In the genomic region with DNA sequence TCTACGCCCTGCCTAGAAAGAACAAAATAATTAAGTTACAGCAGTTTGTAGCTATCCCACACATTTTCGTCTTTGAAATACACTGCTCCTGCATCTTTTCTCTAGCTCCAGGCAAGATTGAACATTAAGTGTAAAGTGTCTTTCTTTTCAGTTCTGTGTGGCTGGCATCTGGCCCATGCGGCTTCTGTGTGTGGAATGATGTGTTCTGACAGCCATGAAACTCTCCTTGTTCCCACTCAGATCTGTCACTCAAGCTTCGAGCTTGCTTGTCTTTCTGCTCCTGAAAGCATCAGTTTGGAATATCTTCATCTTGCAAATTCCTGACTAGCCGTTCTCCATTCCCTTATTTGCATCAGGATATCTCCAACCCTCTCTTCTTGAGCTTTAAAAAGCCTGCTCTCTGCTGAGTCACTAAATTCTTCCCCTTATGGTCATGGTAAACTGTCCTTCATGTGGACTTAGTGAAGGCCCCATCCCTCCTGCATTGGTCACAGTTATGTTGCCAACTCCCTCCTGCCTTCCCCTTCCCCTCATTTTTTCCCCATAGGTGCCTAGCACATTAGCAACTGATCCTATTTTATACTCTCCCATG, we compare ENCODE assay signal across 14 mouse cellular contexts. TPM values are rescaled to one million over a fixed set of nuclear protein-coding genes. Genes with fewer than 3 reads are reported as not detected.
A peak's percentile ranks its signal among the peaks of the same experiment; 100 is the strongest.
DNase-seq lines count a peak whose midpoint lies in the region; ATAC-seq and TF ChIP-seq lines count a peak whose summit lies in the region.
"Had no signal": no experiment of that assay in that cellular context is flagged by ENCODE, and none has a peak within 500 bp of the region (broad histone marks: within the 10 kb centered on the region; RNA-seq: fewer than 3 reads in every experiment).

No protein-coding gene starts in this region.

- no peaks in the 10 kb centered on the region for H3K36me3 ChIP-seq in kidney, adult 2 months (ENCODE audit: control insufficient read depth, insufficient read depth, low read length)
- H3K36me3 ChIP-seq in kidney, embryonic 16.5 days (ENCODE audit: insufficient read depth, low read length): no peaks in the 10 kb centered on the region
- no peaks in the 10 kb centered on the region for H3K36me3 ChIP-seq in midbrain, embryonic 12.5 days
- H3K36me3 ChIP-seq: liver, embryonic 15.5 days; neural tube, embryonic 12.5 days had no signal

- no peak overlapping the region for H3K4me2 ChIP-seq in kidney, embryonic 16.5 days (replicated peaks; ENCODE audit: low read depth, low read length)
- H3K4me2 ChIP-seq in midbrain, embryonic 12.5 days (replicated peaks): no peak overlapping the region
- H3K4me2 ChIP-seq: liver, embryonic 15.5 days; neural tube, embryonic 12.5 days had no signal

- DNase-seq in kidney, adult 2 months: peak; percentile 7
- peak; percentile 40 to 69 for DNase-seq in layer of hippocampus, adult 8-10 months (ENCODE audit: low spot score in 2 of 2)
- DNase-seq in embryo, embryonic 11 days: no peak
- no peak for DNase-seq in heart, postnatal 25 days (ENCODE audit: low spot score)
- no peak for DNase-seq in thymus, postnatal 4 days
- DNase-seq: cerebellum, postnatal 25 days; heart, postnatal 10 days; kidney, adult 11 months had no signal

- H3K27ac ChIP-seq in kidney, adult 2 months (ENCODE audit: insufficient read depth, low read depth, low read length): no peak overlapping the region
- no peak overlapping the region for H3K27ac ChIP-seq in kidney, embryonic 16.5 days (ENCODE audit: low read length)
- no peak overlapping the region for H3K27ac ChIP-seq in midbrain, embryonic 12.5 days (replicated peaks)
- H3K27ac ChIP-seq: liver, embryonic 15.5 days; neural tube, embryonic 12.5 days had no signal

- TF ChIP-seq CTCF in kidney, adult 2 months (conservative IDR thresholded peaks at IDR 0.05; ENCODE audit: insufficient read depth, insufficient read length, low read depth, low read length): no peak

- H3K9me3 ChIP-seq in kidney, embryonic 16.5 days (ENCODE audit: low read length): no peaks in the 10 kb centered on the region
- no peaks in the 10 kb centered on the region for H3K9me3 ChIP-seq in midbrain, embryonic 12.5 days
- H3K9me3 ChIP-seq: liver, embryonic 15.5 days; neural tube, embryonic 12.5 days had no signal

- ATAC-seq in kidney, embryonic 16.5 days (ENCODE audit: low FRiP score, low TSS enrichment): no peak
- peak; percentile 78 for ATAC-seq in midbrain, embryonic 12.5 days (ENCODE audit: low FRiP score, low read depth)

- TF ChIP-seq POLR2A in kidney, adult 2 months (IDR thresholded peaks at IDR 0.05; ENCODE audit: low read depth, low read length): no peak

- 75% methylated on average over 5 of the region's 5 CpGs for WGBS in kidney, adult 2 months
- whole genome bisulfite sequencing in kidney, embryonic 16.5 days: 79% methylated on average over 5 of the region's 5 CpGs
- WGBS in midbrain, embryonic 12.5 days: 57% methylated on average over 5 of the region's 5 CpGs

- intact Hi-C loops in heart, postnatal 25 days (cut with DNase I): no loop called here

- no peaks in the 10 kb centered on the region for H3K27me3 ChIP-seq in kidney, adult 2 months (replicated peaks; ENCODE audit: control insufficient read depth, insufficient read depth, low read length)
- H3K27me3 ChIP-seq in kidney, embryonic 16.5 days (ENCODE audit: insufficient read depth, low read length): no peaks in the 10 kb centered on the region
- H3K27me3 ChIP-seq in midbrain, embryonic 12.5 days: no peaks in the 10 kb centered on the region
- H3K27me3 ChIP-seq: CH12.LX; liver, embryonic 15.5 days; neural tube, embryonic 12.5 days had no signal

- H3K9ac ChIP-seq in kidney, embryonic 16.5 days (replicated peaks; ENCODE audit: low read length): no peak overlapping the region
- no peak overlapping the region for H3K9ac ChIP-seq in midbrain, embryonic 12.5 days (replicated peaks)
- H3K9ac ChIP-seq: liver, embryonic 15.5 days; neural tube, embryonic 12.5 days had no signal

- H3K4me3 ChIP-seq in kidney, adult 2 months (ENCODE audit: insufficient read depth, low read depth, low read length): no peak overlapping the region
- no peak overlapping the region for H3K4me3 ChIP-seq in kidney, embryonic 16.5 days (ENCODE audit: low read length)
- no peak overlapping the region for H3K4me3 ChIP-seq in midbrain, embryonic 12.5 days
- H3K4me3 ChIP-seq: erythroblast, embryonic 14.5 days; liver, embryonic 15.5 days; neural tube, embryonic 12.5 days had no signal

- no peaks in the 10 kb centered on the region for H3K4me1 ChIP-seq in kidney, adult 2 months (ENCODE audit: control insufficient read depth, insufficient read depth, low read length)
- no peaks in the 10 kb centered on the region for H3K4me1 ChIP-seq in kidney, embryonic 16.5 days (ENCODE audit: insufficient read depth, low read length)
- no peaks in the 10 kb centered on the region for H3K4me1 ChIP-seq in midbrain, embryonic 12.5 days
- H3K4me1 ChIP-seq: liver, embryonic 15.5 days; neural tube, embryonic 12.5 days had no signal

RNA-seq across cellular contexts. Expression of a gene that starts 48.0 kb away (rescaled TPM):
- 11.6 and 12.4 TPM in 2 replicates for polyA plus RNA-seq in kidney, adult 2 months (2012; rRNA removed)
- 46.4 and 47.0 TPM in 2 replicates for polyA plus RNA-seq in kidney, embryonic 16.5 days (2015; fragmentation: Nextera tagmentation; extraction: Ambion mirVana)
- total RNA-seq in layer of hippocampus, adult 8-10 months (2022): 10 to 100 TPM; 27.5 to 30.5 (median 28.4) TPM
- polyA plus RNA-seq in midbrain, embryonic 12.5 days (2016; fragmentation: Nextera tagmentation; extraction: Ambion mirVana): 89.2 and 98.3 TPM in 2 replicates
- total RNA-seq in heart, postnatal 25 days (2021): 10 to 100 TPM; 19.6 to 22.0 TPM

RNA-seq across cellular contexts. Expression of a gene that starts 48.2 kb away (rescaled TPM):
- 37.1 and 41.9 TPM in 2 replicates for polyA plus RNA-seq in kidney, adult 2 months (2012; rRNA removed)
- 25.1 and 26.3 TPM in 2 replicates for polyA plus RNA-seq in kidney, embryonic 16.5 days (2015; fragmentation: Nextera tagmentation; extraction: Ambion mirVana)
- 1 to 10 TPM; 1.4 to 2.5 (median 2.0) TPM for total RNA-seq in layer of hippocampus, adult 8-10 months (2022)
- 0.09 TPM in 1 of 2 replicates, not detected in the other for polyA plus RNA-seq in midbrain, embryonic 12.5 days (2016; fragmentation: Nextera tagmentation; extraction: Ambion mirVana)
- total RNA-seq in heart, postnatal 25 days (2021): 1 to 10 TPM in 1 of 2 experiments, under 1 TPM in 1; 0.94 to 1.2 TPM
- total RNA-seq: CH12.LX had no signal

Comparison
In these comparisons a context has a peak if more than half of its experiments do, and no peak if none do; other contexts are left out.
1. DNase-seq: peak in kidney, adult 2 months (single experiment) and layer of hippocampus, adult 8-10 months (2 of 2); none in embryo, embryonic 11 days (single experiment), heart, postnatal 25 days (single experiment) and thymus, postnatal 4 days (single experiment).
2. RNA of a gene that starts 48.2 kb away (polyA plus RNA-seq): 37.1 to 41.9 TPM in kidney, adult 2 months and 25.1 to 26.3 TPM in kidney, embryonic 16.5 days; 0.09 TPM in midbrain, embryonic 12.5 days; every median in the first group is over 10 times any median in the second.